14 mouse cellular contexts compared by ENCODE assay signal in genomic region chr7:71524577-71525126, GRCm38 (mm10).
"Had no signal": no experiment of that assay in that cellular context is flagged by ENCODE, and none has a peak within 500 bp of the region (broad histone marks: within the 10 kb centered on the region; RNA-seq: fewer than 3 reads in every experiment).

No protein-coding gene starts in this region.

- ATAC-seq: hindbrain, postnatal 0 days; intestine, postnatal 0 days; midbrain, embryonic 15.5 days had no signal

- H3K27me3 ChIP-seq: liver, embryonic 13.5 days; midbrain, embryonic 15.5 days; neural tube, embryonic 12.5 days; neural tube, embryonic 15.5 days had no signal

- H3K9me3 ChIP-seq: liver, embryonic 13.5 days; midbrain, embryonic 15.5 days; neural tube, embryonic 12.5 days; neural tube, embryonic 15.5 days had no signal

- DNase-seq: layer of hippocampus, postnatal 36 days; liver, embryonic 13.5 days; lung, adult 2 months; lung, postnatal 36 days; thymus, adult 18-20 months; thymus, postnatal 36 days had no signal

- H3K27ac ChIP-seq: hindbrain, embryonic 14.5 days; hindbrain, postnatal 0 days; left cerebral cortex, adult 2 months; liver, embryonic 13.5 days; midbrain, embryonic 15.5 days; neural tube, embryonic 12.5 days; neural tube, embryonic 15.5 days had no signal

- H3K4me1 ChIP-seq: liver, embryonic 13.5 days; midbrain, embryonic 15.5 days; neural tube, embryonic 12.5 days; neural tube, embryonic 15.5 days had no signal

- H3K9ac ChIP-seq: hindbrain, embryonic 14.5 days; liver, embryonic 13.5 days; midbrain, embryonic 15.5 days; neural tube, embryonic 12.5 days; neural tube, embryonic 15.5 days had no signal

- H3K4me3 ChIP-seq: left cerebral cortex, adult 2 months; liver, embryonic 13.5 days; midbrain, embryonic 15.5 days; neural tube, embryonic 12.5 days; neural tube, embryonic 15.5 days had no signal

- H3K4me2 ChIP-seq: hindbrain, embryonic 14.5 days; liver, embryonic 13.5 days; midbrain, embryonic 11.5 days; midbrain, embryonic 15.5 days; neural tube, embryonic 12.5 days; neural tube, embryonic 15.5 days had no signal

- H3K36me3 ChIP-seq: liver, embryonic 13.5 days; midbrain, embryonic 15.5 days; neural tube, embryonic 12.5 days; neural tube, embryonic 15.5 days had no signal
